Mouse (Mus musculus) hindbrain, embryonic 12.5 days (tissue): ENCODE data around the gene Rimkla. TPM values are rescaled to one million over a fixed set of nuclear protein-coding genes. Genes with fewer than 3 reads are reported as not detected.
"Not testable (repeated sequence)": the region's sequence is repeated elsewhere in the genome, so short reads cannot be mapped to it uniquely, and the experiment has no call there.

Experiments used
- ATAC-seq: fragments of 200-750 bp; cut with Nextera tagmentation; 2 replicates; pipeline ENCODE4 v1.8.0; 2017; ENCODE audit warnings: moderate TSS enrichment; ENCODE audit not compliant: low FRiP score
- H3K27ac ChIP-seq: fragments of 300-500 bp; sonication (generic); 2 replicates; pipeline ENCODE4 v1.5.1; 2016; ENCODE audit warnings: mild to moderate bottlenecking
- H3K27me3 ChIP-seq: fragments of 300-500 bp; sonication (generic); 2 replicates; pipeline ENCODE4 v1.6.1; 2016; ENCODE audit warnings: mild to moderate bottlenecking
- H3K36me3 ChIP-seq: fragments of 300-500 bp; sonication (generic); 2 replicates; pipeline ENCODE4 v1.6.1; 2016; ENCODE audit warnings: mild to moderate bottlenecking
- H3K4me1 ChIP-seq: fragments of 300-500 bp; sonication (generic); 2 replicates; pipeline ENCODE4 v1.6.1; 2016
- H3K4me2 ChIP-seq: fragments of 300-500 bp; sonication (generic); replicated peaks from 2 replicates; pipeline ENCODE4 v1.6.1; 2016; ENCODE audit warnings: mild to moderate bottlenecking
- H3K4me3 ChIP-seq: fragments of 300-500 bp; sonication (generic); 2 replicates; pipeline ENCODE4 v1.5.1; 2016; ENCODE audit warnings: mild to moderate bottlenecking
- H3K9ac ChIP-seq: fragments of 300-500 bp; sonication (generic); 2 replicates; pipeline ENCODE4 v1.6.1; 2016; ENCODE audit warnings: mild to moderate bottlenecking, moderate library complexity
- H3K9me3 ChIP-seq: fragments of 300-500 bp; sonication (generic); replicated peaks from 2 replicates; pipeline ENCODE4 v1.6.1; 2016; ENCODE audit warnings: mild to moderate bottlenecking
- WGBS: fragments of 180-500 bp; shearing (Covaris S2); methylation state at CpG from one replicate; pipeline ENCODE4 v1.1.7; 2016; 5-methylcytosine and 5-hydroxymethylcytosine counted together
- polyA plus RNA-seq: library from polyadenylated mRNA; unstranded; fragments of >200 nt; fragmentation: Nextera tagmentation; extraction: Ambion mirVana; gene quantifications from 2 replicates; pipeline ENCODE4 v1.2.1, GENCODE M21; 2016

The Rimkla gene
- 10.6 and 11.1 TPM in 2 replicates for polyA plus RNA-seq

GRCm38 (mm10) chr4:119492291-119492932 is at the start of gene Rimkla:
Gene Rimkla (minus strand): TSS chr4:119492628.
- no peaks in the 10 kb centered on the region for H3K36me3 ChIP-seq
- H3K4me3 ChIP-seq, result peak within 1 kb of the TSS; percentile 68
- H3K4me2 ChIP-seq, result peak within 1 kb of the TSS; percentile 95
- H3K4me1 ChIP-seq, result peaks cover 6% of the 10 kb centered on the region; the same call in 1 of the 2 replicates
- WGBS, result under 1% methylated on average over 73 of the region's 77 CpGs
- H3K27ac ChIP-seq, result peak within 1 kb of the TSS; percentile 78
- H3K9me3 ChIP-seq, result no peaks in the 10 kb centered on the region
- peaks cover 10% of the 10 kb centered on the region for H3K27me3 ChIP-seq
- H3K9ac ChIP-seq, result peak within 1 kb of the TSS; percentile 76
- ATAC-seq, result peak; percentile 90

DNA sequence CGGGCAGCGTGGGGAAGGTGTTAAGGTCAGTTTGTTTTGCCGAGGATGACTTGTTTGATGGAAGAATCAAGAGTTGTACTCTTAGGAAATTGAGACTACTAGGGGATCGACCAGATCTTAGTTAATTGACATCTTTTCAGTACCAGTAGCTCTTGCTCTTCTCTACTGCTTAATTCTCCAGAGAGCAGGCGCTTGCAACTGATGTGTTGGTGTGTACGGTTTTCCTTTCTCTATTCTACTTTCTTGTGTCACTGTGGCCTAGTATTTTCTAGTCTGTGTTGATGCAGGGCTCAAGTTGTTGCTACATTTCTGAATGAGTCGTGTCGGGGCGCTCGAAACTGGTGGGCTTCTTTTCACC is 48.1 kb upstream of the Rimkla start:
- WGBS, result 5% methylated on average over 10 of the region's 10 CpGs
- Histone ChIP-seq H3K4me1 (peaks cover 13% of the 10 kb centered on the region), H3K27me3 (no peaks in the 10 kb centered on the region), H3K9me3 (no peaks in the 10 kb centered on the region), H3K9ac (peak overlapping the region; percentile 97), H3K4me2 (peak overlapping the region; percentile 78), H3K36me3 (no peaks in the 10 kb centered on the region), H3K27ac (peak overlapping the region; percentile 99; the same call in 1 of the 2 replicates), H3K4me3 (peak overlapping the region; percentile 96)
- no peak for ATAC-seq

- Histone ChIP-seq H3K4me2 (peak overlapping the region; percentile 78), H3K27ac (peak overlapping the region; percentile 99), H3K9me3 (no peaks in the 10 kb centered on the region), H3K36me3 (no peaks in the 10 kb centered on the region), H3K9ac (peak overlapping the region; percentile 97), H3K27me3 (no peaks in the 10 kb centered on the region), H3K4me3 (peak overlapping the region; percentile 96), H3K4me1 (peaks cover 13% of the 10 kb centered on the region)
- ATAC-seq, result peak; percentile 53
- WGBS, result under 1% methylated on average over 61 of the region's 76 CpGs
Measured at GRCm38 (mm10) chr4:119539836-119540532, 47.6 kb upstream of the Rimkla start.

GRCm38 (mm10) chr4:119539031-119539824 is 46.8 kb upstream of the Rimkla start, which contains the start of gene Frg2f1:
Gene Frg2f1 (minus strand): TSS chr4:119539529.
- Histone ChIP-seq H3K4me2 (peak within 1 kb of the TSS; percentile 78), H3K27me3 (no peaks in the 10 kb centered on the region), H3K36me3 (no peaks in the 10 kb centered on the region), H3K4me1 (peaks cover 13% of the 10 kb centered on the region), H3K27ac (peak within 1 kb of the TSS; percentile 99), H3K9me3 (no peaks in the 10 kb centered on the region), H3K4me3 (peak within 1 kb of the TSS; percentile 96), H3K9ac (peak within 1 kb of the TSS; percentile 97)
- peak; percentile 93 for ATAC-seq
- WGBS, result under 1% methylated on average over 81 of the region's 85 CpGs

GRCm38 (mm10) chr4:119537436-119537835 is 45.0 kb upstream of the Rimkla start:
- Histone ChIP-seq H3K9me3 (no peaks in the 10 kb centered on the region), H3K36me3 (no peaks in the 10 kb centered on the region), H3K4me2 (no peak overlapping the region), H3K27me3 (no peaks in the 10 kb centered on the region), H3K27ac (no peak overlapping the region), H3K4me3 (no peak overlapping the region), H3K4me1 (peaks cover 13% of the 10 kb centered on the region), H3K9ac (no peak overlapping the region)
- no peak for ATAC-seq
- WGBS, result 78% methylated on average over 4 of the region's 4 CpGs

GRCm38 (mm10) chr4:119536615-119537014 is 44.2 kb upstream of the Rimkla start, which contains the start of gene Foxj3:
Gene Foxj3 (plus strand): TSS chr4:119537004.
- H3K27me3 ChIP-seq, H3K9ac ChIP-seq, ATAC-seq, H3K36me3 ChIP-seq, H3K4me2 ChIP-seq, H3K9me3 ChIP-seq, H3K27ac ChIP-seq, H3K4me3 ChIP-seq: not testable (repeated sequence)
- 91% methylated on average over 4 of the region's 4 CpGs for WGBS
- peaks cover 12% of the 10 kb centered on the region for H3K4me1 ChIP-seq

- no peak overlapping the region for H3K27ac ChIP-seq
- WGBS, result 60% methylated on average over 4 of the region's 4 CpGs
- no peaks in the 10 kb centered on the region for H3K9me3 ChIP-seq
- H3K4me3 ChIP-seq, result no peak overlapping the region
- no peak overlapping the region for H3K4me2 ChIP-seq
- H3K4me1 ChIP-seq, result no peaks in the 10 kb centered on the region
- H3K36me3 ChIP-seq, result no peaks in the 10 kb centered on the region
- no peak overlapping the region for H3K9ac ChIP-seq
- H3K27me3 ChIP-seq, result no peaks in the 10 kb centered on the region
- no peak for ATAC-seq
Measured at GRCm38 (mm10) chr4:119535103-119535502, 42.7 kb upstream of the Rimkla start.

DNA sequence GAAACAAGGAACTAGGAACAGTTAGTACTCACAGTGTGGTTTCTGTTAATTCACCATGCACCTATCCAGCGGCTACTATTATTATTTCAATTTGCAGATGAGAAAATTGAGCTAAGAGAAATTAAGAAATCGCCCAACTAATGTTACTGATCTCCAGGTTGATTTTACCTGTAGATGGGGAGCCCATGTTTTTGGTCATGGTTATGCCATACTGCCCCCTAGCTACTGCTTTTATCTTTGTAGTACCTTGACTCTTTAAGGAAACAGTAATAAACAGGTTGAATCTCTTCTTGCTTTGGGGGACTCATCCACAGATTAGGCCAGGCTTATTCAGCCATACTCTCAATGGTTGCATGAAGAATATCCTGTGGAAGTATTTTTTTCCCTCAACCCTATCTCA is 39.4 kb upstream of the Rimkla start:
- no peak overlapping the region for H3K4me3 ChIP-seq
- no peak overlapping the region for H3K27ac ChIP-seq
- H3K4me2 ChIP-seq, result no peak overlapping the region
- no peaks in the 10 kb centered on the region for H3K36me3 ChIP-seq
- no peak overlapping the region for H3K9ac ChIP-seq
- H3K4me1 ChIP-seq, result no peaks in the 10 kb centered on the region
- WGBS, result 69% methylated on average over 2 of the region's 2 CpGs
- no peak for ATAC-seq
- no peaks in the 10 kb centered on the region for H3K9me3 ChIP-seq
- no peaks in the 10 kb centered on the region for H3K27me3 ChIP-seq

DNA sequence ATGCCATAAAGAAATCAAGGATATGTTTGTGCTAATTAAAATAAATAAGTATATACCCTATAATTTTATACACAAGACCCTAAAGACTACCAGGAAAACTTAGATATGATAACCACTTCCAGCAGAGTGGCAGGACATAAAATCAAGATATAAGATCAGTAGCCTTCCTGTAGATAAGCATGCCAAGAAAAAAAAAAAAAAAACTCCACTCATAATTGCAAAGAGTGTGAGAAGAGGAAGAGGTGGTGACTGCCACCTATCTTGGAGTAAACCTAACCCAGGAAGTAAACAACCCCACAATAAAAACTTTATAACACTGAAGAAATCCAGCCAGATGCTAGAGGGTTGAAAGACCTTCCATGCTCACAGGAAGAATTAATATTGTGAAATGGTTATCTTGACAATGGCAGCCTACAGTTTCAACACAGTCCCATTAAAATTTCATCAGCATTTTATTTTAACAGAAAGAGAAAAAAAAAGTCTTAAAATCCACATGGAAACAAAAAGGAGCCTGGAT is 34.0 kb upstream of the Rimkla start:
- no peak for ATAC-seq
- Histone ChIP-seq H3K9ac (no peak overlapping the region), H3K4me2 (no peak overlapping the region)

DNA sequence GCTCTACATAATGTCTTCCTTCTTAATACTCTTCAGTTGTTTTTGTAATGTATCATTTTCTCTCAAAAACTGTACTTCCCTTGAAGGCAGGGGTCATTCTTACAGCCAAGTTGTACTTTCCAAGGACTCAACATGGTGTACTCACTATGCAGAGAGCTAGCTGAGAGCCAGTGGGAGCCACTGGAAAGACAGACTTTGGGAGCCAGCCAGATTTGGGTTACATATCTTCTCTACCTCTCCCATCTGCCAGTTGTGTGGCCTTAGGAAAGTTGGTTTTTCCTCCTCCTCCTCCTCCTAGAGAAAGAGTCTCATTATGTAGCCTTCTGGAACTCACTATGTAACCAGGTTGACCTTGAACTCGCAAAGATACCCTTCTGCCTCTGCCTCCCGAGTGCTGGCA is 32.0 kb upstream of the Rimkla start:
- H3K4me1 ChIP-seq, result 0 out of 2 replicates have a peak, but pooled peaks cover 6% of the 10 kb centered on the region
- no peak for ATAC-seq
- H3K4me3 ChIP-seq, result no peak overlapping the region
- no peaks in the 10 kb centered on the region for H3K36me3 ChIP-seq
- no peaks in the 10 kb centered on the region for H3K27me3 ChIP-seq
- 90% methylated on average over 2 of the region's 2 CpGs for WGBS
- no peaks in the 10 kb centered on the region for H3K9me3 ChIP-seq
- no peak overlapping the region for H3K4me2 ChIP-seq
- H3K27ac ChIP-seq, result peak overlapping the region; percentile 5; the same call in 1 of the 2 replicates
- no peak overlapping the region for H3K9ac ChIP-seq

More for the DNA sequence above, 34.0 kb upstream of the Rimkla start:
- H3K27ac ChIP-seq, result no peak overlapping the region
- H3K36me3 ChIP-seq, result no peaks in the 10 kb centered on the region
- H3K4me3 ChIP-seq, result no peak overlapping the region
- H3K9me3 ChIP-seq, result no peaks in the 10 kb centered on the region
- 0 out of 2 replicates have a peak, but pooled peaks cover 6% of the 10 kb centered on the region for H3K4me1 ChIP-seq
- H3K27me3 ChIP-seq, result no peaks in the 10 kb centered on the region

GRCm38 (mm10) chr4:119524010-119524409 is 31.6 kb upstream of the Rimkla start:
- Histone ChIP-seq H3K4me3 (no peak overlapping the region), H3K27ac (peak overlapping the region; percentile 72), H3K4me1 (0 out of 2 replicates have a peak, but pooled peaks cover 6% of the 10 kb centered on the region), H3K9me3 (no peaks in the 10 kb centered on the region), H3K4me2 (no peak overlapping the region), H3K27me3 (no peaks in the 10 kb centered on the region), H3K9ac (no peak overlapping the region), H3K36me3 (no peaks in the 10 kb centered on the region)
- 89% methylated on average over 1 of the region's 1 CpGs for WGBS
- no peak for ATAC-seq

DNA sequence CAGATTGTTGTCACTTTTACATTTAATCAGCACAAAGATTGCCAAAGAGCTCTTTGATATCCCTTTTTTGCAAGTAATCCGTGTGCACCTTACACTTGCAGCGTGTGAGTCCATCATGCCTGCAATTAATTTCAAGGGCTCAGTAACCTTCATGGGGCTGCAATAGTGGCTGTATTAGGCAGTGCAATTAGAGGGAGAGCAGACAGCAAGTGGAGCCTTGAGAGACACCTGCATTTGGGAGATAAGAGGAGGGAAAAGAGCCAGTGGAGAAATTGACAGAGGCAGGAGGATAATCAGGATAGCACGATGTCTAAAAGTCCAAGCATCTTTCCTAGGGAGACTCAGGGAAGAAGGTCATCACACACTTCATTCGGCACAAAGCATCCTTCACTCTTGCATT is 31.1 kb upstream of the Rimkla start:
- no peaks in the 10 kb centered on the region for H3K27me3 ChIP-seq
- no peak overlapping the region for H3K9ac ChIP-seq
- no peak overlapping the region for H3K4me2 ChIP-seq
- 0 out of 2 replicates have a peak, but pooled peaks cover 6% of the 10 kb centered on the region for H3K4me1 ChIP-seq
- ATAC-seq, result peak; percentile 50; the same call in 1 of the 2 replicates
- 71% methylated on average over 4 of the region's 4 CpGs for WGBS
- H3K9me3 ChIP-seq, result no peaks in the 10 kb centered on the region
- no peak overlapping the region for H3K4me3 ChIP-seq
- no peaks in the 10 kb centered on the region for H3K36me3 ChIP-seq
- peak overlapping the region; percentile 72 for H3K27ac ChIP-seq
